Mouse (Mus musculus): ENCODE measurements at regions not wholly inside any gene's neighbourhood (a gene's known extent, or its start where the extent isn't known, plus 50 kb on each side); places are given as distances from the start of the nearest gene placed in this dataset.

DNA sequence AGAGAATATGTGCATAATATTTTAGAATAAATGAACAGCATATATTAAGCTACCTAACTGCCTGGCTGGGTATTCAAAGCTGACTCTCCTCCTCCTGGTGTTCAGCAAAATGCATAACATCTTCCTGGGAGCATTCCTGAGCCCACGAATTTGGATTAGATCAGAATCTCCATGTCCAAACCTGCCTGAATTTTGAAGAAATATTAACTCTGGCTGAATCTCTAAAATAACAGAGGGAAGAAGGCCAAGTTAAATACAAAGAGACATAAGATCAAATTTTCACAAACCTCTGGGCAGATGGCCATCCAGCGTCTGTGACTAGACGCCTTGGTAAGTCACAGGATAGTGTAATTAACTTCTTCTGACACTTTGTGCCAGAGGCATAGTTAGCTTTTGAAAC lies 95.2 kb upstream of the Lifr start:
- ATAC-seq (ENCODE audit: insufficient number of reproducible peaks, low FRiP score, low TSS enrichment, low read depth), result no peak
- WGBS, result 56% methylated on average over 3 of the region's 3 CpGs
- no peak for DNase-seq (ENCODE audit: low spot score)

DNA sequence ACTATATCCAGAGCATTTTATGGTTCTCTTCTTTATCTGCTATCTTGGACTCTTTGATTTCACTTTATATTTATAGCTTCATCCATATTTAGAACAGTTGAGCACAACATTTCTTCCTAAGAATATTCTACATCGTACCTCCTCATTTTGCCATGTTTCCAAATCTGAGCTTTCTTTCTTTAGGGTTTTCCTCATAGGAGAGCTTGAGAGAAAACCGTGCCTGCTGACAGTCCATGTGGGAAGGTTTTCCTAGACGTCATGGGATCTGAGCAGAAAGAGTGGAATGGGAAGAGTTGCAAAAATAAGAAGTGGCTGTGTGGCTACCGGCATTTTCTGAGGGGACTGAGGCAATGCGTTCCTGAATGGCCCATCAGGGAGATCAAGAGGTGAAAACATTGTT lies 92.5 kb upstream of the Lifr start:
- no peaks in the 10 kb centered on the region for H3K9me3 ChIP-seq (ENCODE audit: control insufficient read depth, low read length)
- WGBS, result 80% methylated on average over 5 of the region's 5 CpGs
- no peak for DNase-seq (ENCODE audit: low spot score)
- H3K4me3 ChIP-seq (ENCODE audit: low read depth, low read length), result no peak overlapping the region
- no peaks in the 10 kb centered on the region for H3K27me3 ChIP-seq (ENCODE audit: control insufficient read depth, insufficient read depth, low read length)
- H3K9ac ChIP-seq (ENCODE audit: low read length), result no peak overlapping the region
- ATAC-seq (ENCODE audit: insufficient number of reproducible peaks, low FRiP score, low TSS enrichment, low read depth), result no peak
- H3K36me3 ChIP-seq (ENCODE audit: control insufficient read depth, insufficient read depth, low read length), result no peaks in the 10 kb centered on the region
- H3K4me1 ChIP-seq (ENCODE audit: control insufficient read depth, insufficient read depth, low read length), result no peaks in the 10 kb centered on the region
- no peak overlapping the region for H3K27ac ChIP-seq (replicated peaks; ENCODE audit: low read depth, low read length)
- no peak overlapping the region for H3K4me2 ChIP-seq (ENCODE audit: low read depth, severe bottlenecking)

More for the DNA sequence above, 95.2 kb upstream of the Lifr start:
- H3K9ac ChIP-seq (ENCODE audit: low read length), result no peak overlapping the region
- H3K4me3 ChIP-seq (ENCODE audit: low read depth, low read length), result no peak overlapping the region
- H3K9me3 ChIP-seq (ENCODE audit: control insufficient read depth, low read length), result no peaks in the 10 kb centered on the region
- H3K4me1 ChIP-seq (ENCODE audit: control insufficient read depth, insufficient read depth, low read length), result no peaks in the 10 kb centered on the region
- H3K4me2 ChIP-seq (ENCODE audit: low read depth, severe bottlenecking), result no peak overlapping the region
- no peaks in the 10 kb centered on the region for H3K27me3 ChIP-seq (ENCODE audit: control insufficient read depth, insufficient read depth, low read length)
- H3K27ac ChIP-seq (replicated peaks; ENCODE audit: low read depth, low read length), result no peak overlapping the region
- H3K36me3 ChIP-seq (ENCODE audit: control insufficient read depth, insufficient read depth, low read length), result no peaks in the 10 kb centered on the region

DNA sequence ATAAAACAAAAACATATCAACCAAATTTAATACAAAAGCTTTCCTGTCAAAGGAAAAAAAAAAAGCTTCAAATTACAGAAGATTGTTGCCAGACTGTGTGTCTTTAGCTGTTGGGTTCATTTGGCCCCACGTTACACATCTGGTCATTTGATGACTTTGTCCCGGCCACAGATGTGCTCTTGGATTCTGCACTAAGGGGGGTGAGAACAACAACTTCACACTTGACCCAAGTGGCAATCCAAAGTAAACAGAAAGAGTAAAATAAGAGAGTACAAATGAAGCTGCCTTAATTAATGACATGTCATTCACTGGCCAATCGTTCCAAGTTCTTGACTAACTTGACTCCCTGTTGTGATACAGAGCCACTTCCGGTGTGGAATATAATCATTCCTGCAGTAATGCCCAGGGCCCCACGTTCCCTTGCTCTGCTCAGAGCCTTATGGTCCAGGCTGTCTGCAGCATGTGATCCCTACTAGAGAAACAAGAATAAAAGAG lies 91.8 kb upstream of the Lifr start:
- Histone ChIP-seq H3K9ac (ENCODE audit: low read length) (no peak overlapping the region), H3K9me3 (ENCODE audit: control insufficient read depth, low read length) (no peaks in the 10 kb centered on the region), H3K4me1 (ENCODE audit: control insufficient read depth, insufficient read depth, low read length) (no peaks in the 10 kb centered on the region), H3K4me2 (ENCODE audit: low read depth, severe bottlenecking) (no peak overlapping the region), H3K4me3 (ENCODE audit: low read depth, low read length) (no peak overlapping the region), H3K36me3 (ENCODE audit: control insufficient read depth, insufficient read depth, low read length) (no peaks in the 10 kb centered on the region), H3K27me3 (ENCODE audit: control insufficient read depth, insufficient read depth, low read length) (no peaks in the 10 kb centered on the region), H3K27ac (replicated peaks; ENCODE audit: low read depth, low read length) (no peak overlapping the region)
- no peak for DNase-seq (ENCODE audit: low spot score)
- WGBS, result 57% methylated on average over 5 of the region's 5 CpGs
- ATAC-seq (ENCODE audit: insufficient number of reproducible peaks, low FRiP score, low TSS enrichment, low read depth), result no peak

DNA sequence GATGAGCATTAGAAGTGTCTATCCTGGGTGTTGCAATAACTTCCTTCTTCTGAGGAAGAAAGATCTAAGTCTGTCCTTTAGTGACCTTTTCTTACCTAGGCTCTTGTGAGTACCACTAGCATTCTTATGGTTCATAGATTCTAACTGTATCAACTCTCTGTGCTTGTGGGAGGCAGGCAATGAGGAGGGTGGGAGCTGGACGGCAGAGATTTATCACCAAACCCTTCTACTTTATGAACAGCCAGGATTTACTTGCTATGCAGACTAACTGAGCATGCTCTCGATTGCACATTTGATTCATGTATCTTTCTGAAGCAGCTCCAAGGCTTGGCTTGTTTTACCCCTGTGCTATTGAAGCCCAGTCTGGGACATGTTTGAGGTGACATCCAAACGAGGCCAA lies 90.7 kb upstream of the Lifr start:
- no peaks in the 10 kb centered on the region for H3K4me1 ChIP-seq (ENCODE audit: control insufficient read depth, insufficient read depth, low read length)
- H3K36me3 ChIP-seq (ENCODE audit: control insufficient read depth, insufficient read depth, low read length), result no peaks in the 10 kb centered on the region
- ATAC-seq (ENCODE audit: insufficient number of reproducible peaks, low FRiP score, low TSS enrichment, low read depth), result no peak
- no peak overlapping the region for H3K4me2 ChIP-seq (ENCODE audit: low read depth, severe bottlenecking)
- no peak overlapping the region for H3K9ac ChIP-seq (ENCODE audit: low read length)
- 80% methylated on average over 3 of the region's 3 CpGs for WGBS
- no peak for DNase-seq (ENCODE audit: low spot score)
- no peak overlapping the region for H3K4me3 ChIP-seq (ENCODE audit: low read depth, low read length)
- no peaks in the 10 kb centered on the region for H3K27me3 ChIP-seq (ENCODE audit: control insufficient read depth, insufficient read depth, low read length)
- H3K27ac ChIP-seq (replicated peaks; ENCODE audit: low read depth, low read length), result no peak overlapping the region
- no peaks in the 10 kb centered on the region for H3K9me3 ChIP-seq (ENCODE audit: control insufficient read depth, low read length)

DNA sequence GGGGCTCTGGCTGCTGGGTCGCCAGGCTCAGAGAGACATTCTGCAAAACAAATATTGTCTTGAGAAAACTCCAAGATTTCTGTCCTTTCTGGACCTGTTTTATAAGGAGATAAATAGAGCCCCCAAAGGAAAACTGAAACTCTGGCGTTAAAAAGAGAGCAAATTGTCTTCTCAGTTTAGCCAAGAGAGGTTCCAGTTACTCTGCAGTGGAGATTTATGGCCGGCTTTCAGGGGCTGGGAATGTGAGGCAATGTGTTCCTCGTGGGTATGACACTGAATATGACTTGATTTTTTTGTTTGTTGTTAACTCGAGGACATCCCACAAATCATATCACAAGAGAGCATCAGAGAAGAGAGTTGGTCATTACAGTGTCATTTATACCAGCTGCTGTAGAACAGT lies 88.2 kb upstream of the Lifr start:
- Histone ChIP-seq H3K4me3 (ENCODE audit: low read depth, low read length) (no peak overlapping the region), H3K27ac (replicated peaks; ENCODE audit: low read depth, low read length) (no peak overlapping the region), H3K4me1 (ENCODE audit: control insufficient read depth, insufficient read depth, low read length) (no peaks in the 10 kb centered on the region), H3K4me2 (ENCODE audit: low read depth, severe bottlenecking) (no peak overlapping the region), H3K9ac (ENCODE audit: low read length) (no peak overlapping the region), H3K27me3 (ENCODE audit: control insufficient read depth, insufficient read depth, low read length) (no peaks in the 10 kb centered on the region), H3K36me3 (ENCODE audit: control insufficient read depth, insufficient read depth, low read length) (no peaks in the 10 kb centered on the region), H3K9me3 (ENCODE audit: control insufficient read depth, low read length) (no peaks in the 10 kb centered on the region)
- DNase-seq (ENCODE audit: low spot score), result no peak
- 41% methylated on average over 5 of the region's 5 CpGs for WGBS
- no peak for ATAC-seq (ENCODE audit: insufficient number of reproducible peaks, low FRiP score, low TSS enrichment, low read depth)

DNA sequence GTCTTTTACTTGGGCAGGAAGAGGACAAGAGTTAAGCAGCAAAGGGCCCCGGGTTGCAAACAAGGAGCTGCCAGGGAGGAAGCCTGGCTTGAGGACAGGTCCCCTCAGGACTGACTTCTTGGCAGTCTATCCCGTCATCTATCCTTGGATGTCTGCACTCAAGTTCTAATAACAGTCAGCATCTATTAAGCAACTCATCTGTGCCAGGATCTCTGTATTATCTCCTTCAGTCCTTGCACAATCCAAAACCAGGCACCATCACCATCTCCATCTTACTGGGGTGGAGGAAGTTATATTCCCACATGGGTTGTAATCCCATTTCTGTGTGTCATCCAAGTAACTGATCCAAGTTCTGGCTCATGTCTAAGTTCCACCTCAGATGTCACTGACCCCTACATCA lies 87.1 kb upstream of the Lifr start:
- H3K4me1 ChIP-seq (ENCODE audit: control insufficient read depth, insufficient read depth, low read length), result no peaks in the 10 kb centered on the region
- no peaks in the 10 kb centered on the region for H3K9me3 ChIP-seq (ENCODE audit: control insufficient read depth, low read length)
- DNase-seq (ENCODE audit: low spot score) (no peak), ATAC-seq (ENCODE audit: insufficient number of reproducible peaks, low FRiP score, low TSS enrichment, low read depth) (no peak)
- no peak overlapping the region for H3K9ac ChIP-seq (ENCODE audit: low read length)
- no peak overlapping the region for H3K27ac ChIP-seq (replicated peaks; ENCODE audit: low read depth, low read length)
- WGBS, result 85% methylated on average over 2 of the region's 2 CpGs
- H3K4me3 ChIP-seq (ENCODE audit: low read depth, low read length), result no peak overlapping the region
- no peak overlapping the region for H3K4me2 ChIP-seq (ENCODE audit: low read depth, severe bottlenecking)
- no peaks in the 10 kb centered on the region for H3K36me3 ChIP-seq (ENCODE audit: control insufficient read depth, insufficient read depth, low read length)
- no peaks in the 10 kb centered on the region for H3K27me3 ChIP-seq (ENCODE audit: control insufficient read depth, insufficient read depth, low read length)

DNA sequence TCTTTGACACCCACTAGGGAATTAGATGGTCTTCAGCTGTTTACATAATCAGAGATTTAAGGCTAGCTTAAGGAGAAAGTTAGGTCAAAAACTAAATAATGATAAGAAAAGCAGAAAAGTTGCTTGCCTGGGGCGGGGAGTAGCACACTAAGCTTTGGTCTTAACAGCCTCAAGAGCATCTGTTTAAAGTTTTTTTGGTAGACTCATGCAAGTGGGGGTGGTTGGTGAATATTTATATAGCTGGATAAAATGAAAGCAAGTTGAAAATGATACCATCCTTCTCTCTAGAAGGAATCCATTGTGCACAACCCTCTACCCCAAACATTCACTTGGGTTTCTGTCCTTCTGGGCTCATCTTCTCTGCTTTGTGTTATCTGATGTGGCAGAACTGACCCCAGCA lies 85.3 kb upstream of the Lifr start:
- no peak overlapping the region for H3K9ac ChIP-seq (ENCODE audit: low read length)
- no peaks in the 10 kb centered on the region for H3K9me3 ChIP-seq (ENCODE audit: control insufficient read depth, low read length)
- no peak for DNase-seq (ENCODE audit: low spot score)
- H3K4me1 ChIP-seq (ENCODE audit: control insufficient read depth, insufficient read depth, low read length), result no peaks in the 10 kb centered on the region
- H3K27ac ChIP-seq (replicated peaks; ENCODE audit: low read depth, low read length), result no peak overlapping the region
- H3K4me3 ChIP-seq (ENCODE audit: low read depth, low read length), result no peak overlapping the region
- no peak for ATAC-seq (ENCODE audit: insufficient number of reproducible peaks, low FRiP score, low TSS enrichment, low read depth)
- H3K36me3 ChIP-seq (ENCODE audit: control insufficient read depth, insufficient read depth, low read length), result no peaks in the 10 kb centered on the region
- 77% methylated on average over 1 of the region's 1 CpGs for WGBS
- H3K4me2 ChIP-seq (ENCODE audit: low read depth, severe bottlenecking), result no peak overlapping the region
- H3K27me3 ChIP-seq (ENCODE audit: control insufficient read depth, insufficient read depth, low read length), result no peaks in the 10 kb centered on the region

DNA sequence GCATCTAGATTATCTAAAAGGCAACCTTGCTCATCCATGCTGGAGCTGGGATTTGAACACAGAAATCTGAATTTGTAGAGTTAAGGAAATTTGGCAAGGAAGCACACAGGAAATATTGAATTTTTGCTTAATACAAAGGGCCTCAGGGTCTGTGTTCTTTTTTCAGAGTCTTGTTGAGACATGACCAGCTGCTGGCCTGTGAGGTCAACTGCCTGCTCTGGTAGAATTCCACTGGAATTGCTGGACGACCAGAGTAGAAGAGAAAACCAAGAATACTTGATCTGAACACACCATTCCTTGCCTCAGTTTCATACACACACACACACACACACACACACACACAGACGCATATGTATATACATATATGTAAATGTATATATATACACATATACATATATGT lies 84.1 kb upstream of the Lifr start:
- H3K4me3 ChIP-seq (ENCODE audit: low read depth, low read length), result no peak overlapping the region
- 87% methylated on average over 2 of the region's 2 CpGs for WGBS
- no peak overlapping the region for H3K4me2 ChIP-seq (ENCODE audit: low read depth, severe bottlenecking)
- H3K36me3 ChIP-seq (ENCODE audit: control insufficient read depth, insufficient read depth, low read length), result no peaks in the 10 kb centered on the region
- H3K9me3 ChIP-seq (ENCODE audit: control insufficient read depth, low read length), result no peaks in the 10 kb centered on the region
- no peak overlapping the region for H3K9ac ChIP-seq (ENCODE audit: low read length)
- DNase-seq (ENCODE audit: low spot score) (no peak), ATAC-seq (ENCODE audit: insufficient number of reproducible peaks, low FRiP score, low TSS enrichment, low read depth) (no peak)
- H3K4me1 ChIP-seq (ENCODE audit: control insufficient read depth, insufficient read depth, low read length), result no peaks in the 10 kb centered on the region
- H3K27ac ChIP-seq (replicated peaks; ENCODE audit: low read depth, low read length), result no peak overlapping the region
- no peaks in the 10 kb centered on the region for H3K27me3 ChIP-seq (ENCODE audit: control insufficient read depth, insufficient read depth, low read length)

DNA sequence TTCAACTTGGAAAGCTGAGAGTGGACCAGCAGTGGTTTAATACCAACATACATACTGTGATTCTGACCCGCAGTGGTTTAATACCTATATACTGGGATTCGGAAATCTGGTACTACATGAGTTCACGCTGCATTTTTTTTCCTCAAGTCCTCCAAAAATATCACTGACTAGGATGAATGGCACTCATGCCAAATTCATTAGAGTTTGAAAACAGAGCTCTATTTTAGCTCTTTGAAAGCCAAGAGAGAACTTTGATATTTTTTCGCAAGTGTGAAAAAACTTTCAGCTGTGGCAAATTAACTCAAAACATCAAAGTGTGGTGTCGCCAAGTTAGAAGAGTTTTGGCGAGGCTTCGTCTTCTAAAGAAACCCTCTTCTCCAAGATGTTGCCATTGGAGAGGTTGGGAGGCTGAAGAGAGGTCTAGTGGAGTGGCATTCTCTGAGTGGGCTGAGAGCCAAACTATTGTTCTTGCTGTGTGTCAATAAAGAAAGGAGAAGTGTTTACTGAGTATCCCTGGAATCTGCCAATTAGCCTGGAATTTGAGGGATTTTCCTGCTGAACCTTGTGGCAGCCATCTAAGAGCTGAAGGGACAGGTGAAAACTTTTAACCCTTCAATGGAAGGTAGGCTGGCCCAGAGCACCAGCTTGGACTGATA lies 81.6 kb upstream of the Lifr start:
- Histone ChIP-seq H3K9me3 (ENCODE audit: control insufficient read depth, low read length) (no peaks in the 10 kb centered on the region), H3K9ac (ENCODE audit: low read length) (no peak overlapping the region), H3K4me2 (ENCODE audit: low read depth, severe bottlenecking) (no peak overlapping the region), H3K27ac (replicated peaks; ENCODE audit: low read depth, low read length) (no peak overlapping the region), H3K4me3 (ENCODE audit: low read depth, low read length) (no peak overlapping the region), H3K36me3 (ENCODE audit: control insufficient read depth, insufficient read depth, low read length) (no peaks in the 10 kb centered on the region), H3K4me1 (ENCODE audit: control insufficient read depth, insufficient read depth, low read length) (no peaks in the 10 kb centered on the region), H3K27me3 (ENCODE audit: control insufficient read depth, insufficient read depth, low read length) (no peaks in the 10 kb centered on the region)
- ATAC-seq (ENCODE audit: insufficient number of reproducible peaks, low FRiP score, low TSS enrichment, low read depth) (no peak), DNase-seq (ENCODE audit: low spot score) (no peak)
- WGBS, result 77% methylated on average over 7 of the region's 7 CpGs

Measured in limb, embryonic 11.5 days (tissue).